Mouse (Mus musculus): ENCODE measurements around the gene Gm17190. TPM values are rescaled to one million over a fixed set of nuclear protein-coding genes. Genes with fewer than 3 reads are reported as not detected.
"Not testable (repeated sequence)": the region's sequence is repeated elsewhere in the genome, so short reads cannot be mapped to it uniquely, and the experiment has no call there.

The Gm17190 gene
- not detected in 2 replicates for polyA plus RNA-seq (2015; fragmentation: Nextera tagmentation; extraction: Ambion mirVana)

DNA sequence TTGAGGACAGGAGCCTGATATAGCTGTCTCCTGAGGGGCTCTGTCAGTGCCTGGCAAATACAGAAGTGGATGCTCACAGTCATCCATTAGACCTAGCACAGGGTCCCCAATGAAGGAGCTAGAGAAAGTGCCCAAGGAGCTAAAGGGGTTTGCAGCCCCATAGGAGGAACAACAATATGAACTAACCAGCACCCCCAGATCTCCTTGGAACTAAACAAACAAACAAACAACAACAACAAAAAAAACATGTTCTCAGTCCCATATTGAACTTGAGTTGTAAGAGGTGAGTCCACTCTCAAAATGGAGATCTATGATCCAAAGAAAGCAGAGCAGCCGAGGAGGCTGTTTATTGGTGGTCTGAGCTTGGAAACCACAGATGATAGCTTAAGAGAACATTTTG lies at the start of gene Gm17190:
TSS of gene Gm17190 (plus strand) at position 301 of the 400 bp plus-strand sequence.
- not testable (repeated sequence) for H3K4me3 ChIP-seq; H3K27ac ChIP-seq (replicated peaks); H3K36me3 ChIP-seq; H3K4me1 ChIP-seq; H3K9me3 ChIP-seq; H3K4me2 ChIP-seq; H3K27me3 ChIP-seq (replicated peaks); ATAC-seq (ENCODE audit: extremely low read depth, insufficient number of reproducible peaks, low FRiP score, low TSS enrichment); H3K9ac ChIP-seq
- 72% methylated on average over 1 of the region's 1 CpGs for WGBS

DNA sequence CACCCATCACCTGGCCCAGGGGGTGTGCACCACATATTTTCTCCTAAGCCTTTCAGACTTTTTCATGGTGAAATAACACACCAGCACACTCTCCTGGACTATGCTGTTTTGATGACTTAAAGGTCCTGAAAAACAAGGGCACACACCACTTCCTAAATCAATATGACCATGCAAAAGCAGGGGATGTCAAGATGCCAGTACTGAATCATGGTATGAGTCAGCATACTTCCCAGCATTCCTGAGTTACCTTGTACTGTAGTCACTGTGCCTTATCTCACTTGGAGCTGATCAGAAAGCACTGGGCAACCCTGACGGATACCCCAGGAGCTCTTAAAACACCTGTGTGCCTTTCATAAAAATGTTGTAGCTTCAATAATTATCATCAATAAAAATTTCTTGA lies 42.3 kb upstream of the Gm17190 start:
- no peaks in the 10 kb centered on the region for H3K9me3 ChIP-seq
- no peak overlapping the region for H3K4me2 ChIP-seq
- H3K9ac ChIP-seq = no peak overlapping the region
- no peak for ATAC-seq (ENCODE audit: extremely low read depth, insufficient number of reproducible peaks, low FRiP score, low TSS enrichment)
- WGBS = 41% methylated on average over 1 of the region's 1 CpGs
- no peaks in the 10 kb centered on the region for H3K36me3 ChIP-seq
- no peaks in the 10 kb centered on the region for H3K4me1 ChIP-seq
- no peak overlapping the region for H3K4me3 ChIP-seq
- no peak overlapping the region for H3K27ac ChIP-seq (replicated peaks)
- no peaks in the 10 kb centered on the region for H3K27me3 ChIP-seq (replicated peaks)

DNA sequence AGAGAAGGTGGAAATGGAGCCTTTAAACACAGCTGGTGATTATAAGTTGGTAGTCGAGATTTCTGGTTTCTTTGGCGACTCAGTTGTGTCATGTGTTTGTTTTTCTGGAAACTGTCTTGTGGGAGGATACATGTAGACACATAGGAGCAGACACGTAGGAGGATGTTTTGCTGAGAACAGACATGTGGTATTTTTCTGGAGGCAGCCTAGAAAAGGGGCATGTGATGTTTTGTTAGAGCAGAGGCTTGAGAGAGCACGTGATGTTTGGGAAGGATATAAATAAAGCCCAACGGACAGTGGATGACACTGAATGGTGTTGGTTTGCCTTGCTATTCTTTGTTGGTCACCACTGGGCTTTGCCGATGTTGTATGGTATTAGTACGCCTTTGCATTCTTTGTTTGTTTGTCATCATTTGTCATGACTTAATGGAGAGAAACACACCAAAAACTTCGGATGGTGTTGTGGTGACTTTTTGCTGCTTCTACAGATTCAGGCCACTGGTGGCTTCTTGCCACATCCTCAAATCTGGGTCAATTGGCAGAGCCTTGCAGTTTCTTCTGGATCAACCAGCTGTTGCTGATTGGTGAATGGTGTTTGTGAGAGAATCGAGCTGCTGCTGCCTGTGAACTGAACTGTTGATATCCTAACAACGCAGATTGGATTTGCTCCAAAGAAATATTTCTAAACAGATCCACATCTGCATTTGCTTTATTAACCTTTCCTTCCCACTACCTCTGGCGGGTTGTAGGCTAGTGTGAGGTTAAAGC lies 41.4 kb upstream of the Gm17190 start:
- H3K4me3 ChIP-seq = no peak overlapping the region
- no peaks in the 10 kb centered on the region for H3K27me3 ChIP-seq (replicated peaks)
- H3K4me2 ChIP-seq = no peak overlapping the region
- 67% methylated on average over 11 of the region's 11 CpGs for WGBS
- no peak overlapping the region for H3K27ac ChIP-seq (replicated peaks)
- H3K9ac ChIP-seq = no peak overlapping the region
- H3K9me3 ChIP-seq = no peaks in the 10 kb centered on the region
- H3K36me3 ChIP-seq = no peaks in the 10 kb centered on the region
- no peak for ATAC-seq (ENCODE audit: extremely low read depth, insufficient number of reproducible peaks, low FRiP score, low TSS enrichment)
- H3K4me1 ChIP-seq = no peaks in the 10 kb centered on the region

DNA sequence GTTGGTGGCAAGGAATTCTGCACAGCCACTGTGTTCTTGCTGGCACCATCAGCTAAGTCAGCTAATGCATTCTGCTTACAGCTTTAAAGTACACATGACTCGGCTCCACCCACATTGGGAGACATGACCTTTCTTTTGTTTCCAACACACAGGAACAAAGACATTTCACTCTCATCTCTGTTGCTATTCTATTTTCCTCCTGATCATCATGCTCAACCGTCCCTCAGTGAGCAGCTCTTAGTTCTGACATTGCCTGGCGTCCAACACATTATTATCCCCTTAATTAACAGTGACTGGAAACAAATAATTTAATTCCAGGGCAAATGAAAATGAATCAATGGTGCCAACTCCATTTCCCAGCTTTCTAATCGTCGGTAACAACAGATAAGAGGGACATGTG lies 36.5 kb upstream of the Gm17190 start:
- no peak overlapping the region for H3K27ac ChIP-seq (replicated peaks)
- H3K4me2 ChIP-seq = no peak overlapping the region
- ATAC-seq (ENCODE audit: extremely low read depth, insufficient number of reproducible peaks, low FRiP score, low TSS enrichment) = no peak
- WGBS = 60% methylated on average over 5 of the region's 5 CpGs
- H3K4me1 ChIP-seq = no peaks in the 10 kb centered on the region
- no peak overlapping the region for H3K9ac ChIP-seq
- H3K4me3 ChIP-seq = no peak overlapping the region
- H3K27me3 ChIP-seq (replicated peaks) = no peaks in the 10 kb centered on the region
- no peaks in the 10 kb centered on the region for H3K36me3 ChIP-seq
- no peaks in the 10 kb centered on the region for H3K9me3 ChIP-seq

DNA sequence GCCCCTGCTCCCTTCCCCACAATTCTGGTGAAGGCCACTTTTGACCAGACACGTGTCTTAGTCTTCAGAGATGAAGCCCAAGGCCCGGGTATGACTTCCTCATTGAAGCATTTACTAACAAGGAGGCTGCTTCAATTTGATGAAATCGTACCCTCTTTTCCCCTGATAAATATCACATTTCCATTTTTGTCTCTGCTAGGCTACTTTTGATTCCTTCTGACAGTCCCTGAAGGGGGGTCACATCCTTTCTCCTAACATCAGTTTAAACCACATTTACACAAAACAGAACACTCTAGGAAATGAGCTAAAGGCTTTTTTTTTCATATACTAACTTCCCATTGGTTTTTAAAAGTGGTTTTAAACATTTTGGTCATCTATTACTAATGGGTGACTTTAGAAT lies 29.1 kb upstream of the Gm17190 start:
- H3K9ac ChIP-seq = no peak overlapping the region
- H3K27me3 ChIP-seq (replicated peaks) = no peaks in the 10 kb centered on the region
- no peaks in the 10 kb centered on the region for H3K4me1 ChIP-seq
- no peak for ATAC-seq (ENCODE audit: extremely low read depth, insufficient number of reproducible peaks, low FRiP score, low TSS enrichment)
- no peak overlapping the region for H3K4me2 ChIP-seq
- H3K27ac ChIP-seq (replicated peaks) = no peak overlapping the region
- no peak overlapping the region for H3K4me3 ChIP-seq
- 74% methylated on average over 3 of the region's 3 CpGs for whole genome bisulfite sequencing
- no peaks in the 10 kb centered on the region for H3K9me3 ChIP-seq
- H3K36me3 ChIP-seq = no peaks in the 10 kb centered on the region

DNA sequence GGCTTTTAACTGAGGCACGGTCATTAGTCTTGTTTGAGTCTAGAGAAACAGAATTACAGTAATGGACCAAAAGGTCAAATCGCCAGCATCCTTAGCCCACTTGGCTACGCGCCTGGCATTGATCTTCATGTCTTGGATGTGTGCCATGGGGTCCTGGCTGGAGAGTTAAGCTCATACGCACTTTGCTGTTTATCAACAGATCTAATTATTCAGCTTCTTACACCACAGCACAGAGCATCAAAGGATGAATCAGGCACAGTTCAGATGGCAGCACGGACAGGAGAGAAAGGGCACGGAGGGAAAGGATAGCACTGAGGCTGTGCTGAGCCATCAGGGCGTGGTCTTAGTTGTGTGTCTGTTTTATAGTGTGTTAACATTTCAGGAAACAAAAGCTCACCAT lies 8.3 kb upstream of the Gm17190 start:
- no peaks in the 10 kb centered on the region for H3K9me3 ChIP-seq
- ATAC-seq (ENCODE audit: extremely low read depth, insufficient number of reproducible peaks, low FRiP score, low TSS enrichment) = no peak
- WGBS = 67% methylated on average over 8 of the region's 8 CpGs
- no peak overlapping the region for H3K4me2 ChIP-seq
- H3K4me3 ChIP-seq = no peak overlapping the region
- H3K27me3 ChIP-seq (replicated peaks) = no peaks in the 10 kb centered on the region
- no peak overlapping the region for H3K27ac ChIP-seq (replicated peaks)
- no peaks in the 10 kb centered on the region for H3K36me3 ChIP-seq
- no peak overlapping the region for H3K9ac ChIP-seq
- no peaks in the 10 kb centered on the region for H3K4me1 ChIP-seq

DNA sequence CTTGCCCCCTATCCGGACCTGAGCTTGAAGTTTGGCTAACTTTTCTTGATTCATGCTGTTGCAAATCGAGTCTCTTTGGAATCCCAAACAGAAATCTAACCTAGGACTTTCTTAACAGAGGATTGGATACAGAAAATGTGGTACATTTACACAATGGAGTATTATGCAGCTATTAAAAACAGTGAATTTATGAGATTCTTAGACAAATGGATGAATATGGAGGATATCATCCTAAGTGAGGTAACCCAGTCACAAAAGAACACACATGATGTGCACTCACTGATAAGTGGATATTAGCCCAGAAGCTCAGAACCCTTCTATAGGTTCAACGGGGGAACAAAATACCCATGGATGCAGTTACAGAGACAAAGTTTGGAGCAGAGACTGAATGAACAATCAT lies 578 bp upstream of the Gm17190 start, which contains the start of gene Gm20075:
TSS of gene Gm20075 (minus strand) at position 101 of the 400 bp plus-strand sequence.
- H3K9ac ChIP-seq; ATAC-seq (ENCODE audit: extremely low read depth, insufficient number of reproducible peaks, low FRiP score, low TSS enrichment); H3K27me3 ChIP-seq (replicated peaks); H3K4me2 ChIP-seq; H3K4me1 ChIP-seq; H3K9me3 ChIP-seq; H3K36me3 ChIP-seq; H3K4me3 ChIP-seq; H3K27ac ChIP-seq (replicated peaks): not testable (repeated sequence)
- WGBS = 67% methylated on average over 3 of the region's 3 CpGs

DNA sequence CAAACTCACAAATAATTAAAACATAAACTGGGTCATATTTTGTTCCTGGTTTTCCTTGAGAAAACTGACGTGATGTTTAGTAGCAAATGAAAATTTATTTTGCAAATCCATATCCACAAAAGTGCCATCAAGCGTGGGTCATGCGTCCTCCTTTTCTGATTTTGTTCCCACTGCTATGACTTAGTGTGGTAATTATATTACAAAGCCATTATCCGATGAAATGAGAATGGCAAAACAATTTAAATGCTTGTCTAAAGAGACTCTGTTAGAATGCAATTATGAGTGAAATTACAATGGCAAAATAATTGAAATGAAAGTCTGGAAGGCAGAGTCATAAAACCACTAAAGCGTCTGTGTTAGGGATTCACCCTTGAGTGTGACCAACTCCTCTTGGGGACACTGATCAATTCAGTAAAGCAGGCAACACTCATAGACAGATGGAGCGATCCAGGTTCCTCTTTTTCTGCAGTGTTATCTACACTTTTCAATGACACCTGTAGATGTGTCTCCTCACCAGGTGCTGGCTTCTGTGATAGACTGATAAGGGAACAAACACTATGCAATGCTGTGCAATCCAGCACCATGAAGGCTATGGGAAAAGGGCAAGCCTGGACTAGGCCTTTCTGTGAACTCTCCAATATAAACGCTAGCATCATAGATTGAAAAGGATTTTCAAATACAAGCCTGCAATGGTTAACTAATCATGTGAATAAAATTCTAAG lies 3.9 kb downstream of the Gm17190 start:
- ATAC-seq (ENCODE audit: extremely low read depth, insufficient number of reproducible peaks, low FRiP score, low TSS enrichment) = no peak
- H3K9me3 ChIP-seq = no peaks in the 10 kb centered on the region
- no peak overlapping the region for H3K4me3 ChIP-seq
- H3K27me3 ChIP-seq (replicated peaks) = no peaks in the 10 kb centered on the region
- no peaks in the 10 kb centered on the region for H3K36me3 ChIP-seq
- H3K27ac ChIP-seq (replicated peaks) = no peak overlapping the region
- no peak overlapping the region for H3K4me2 ChIP-seq
- H3K9ac ChIP-seq = no peak overlapping the region
- H3K4me1 ChIP-seq = no peaks in the 10 kb centered on the region
- WGBS = 77% methylated on average over 7 of the region's 7 CpGs

DNA sequence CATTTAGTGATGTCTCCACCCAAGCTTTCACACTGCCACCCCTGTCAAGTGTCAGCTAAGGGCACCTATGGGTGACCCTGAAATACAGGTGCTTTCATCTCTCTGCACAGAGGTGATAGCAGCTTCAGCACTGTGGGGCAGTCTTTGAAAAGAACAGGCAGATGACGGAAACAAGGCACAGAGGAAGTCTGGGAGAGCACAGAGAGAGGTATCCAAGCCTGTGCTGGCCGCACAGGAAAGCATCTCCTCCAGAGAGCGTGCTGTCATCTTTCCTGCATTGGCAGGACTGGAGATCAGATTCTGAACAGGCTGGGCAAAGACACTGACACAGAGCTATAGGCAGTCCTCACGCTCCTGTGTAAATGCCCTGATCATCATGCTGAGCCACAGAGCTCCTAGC lies 9.1 kb downstream of the Gm17190 start:
- 61% methylated on average over 4 of the region's 4 CpGs for WGBS
- Histone ChIP-seq H3K4me2 (no peak overlapping the region), H3K27me3 (replicated peaks) (no peaks in the 10 kb centered on the region), H3K4me1 (no peaks in the 10 kb centered on the region), H3K27ac (replicated peaks) (no peak overlapping the region), H3K9ac (no peak overlapping the region), H3K36me3 (no peaks in the 10 kb centered on the region), H3K9me3 (no peaks in the 10 kb centered on the region), H3K4me3 (no peak overlapping the region)
- no peak for ATAC-seq (ENCODE audit: extremely low read depth, insufficient number of reproducible peaks, low FRiP score, low TSS enrichment)

DNA sequence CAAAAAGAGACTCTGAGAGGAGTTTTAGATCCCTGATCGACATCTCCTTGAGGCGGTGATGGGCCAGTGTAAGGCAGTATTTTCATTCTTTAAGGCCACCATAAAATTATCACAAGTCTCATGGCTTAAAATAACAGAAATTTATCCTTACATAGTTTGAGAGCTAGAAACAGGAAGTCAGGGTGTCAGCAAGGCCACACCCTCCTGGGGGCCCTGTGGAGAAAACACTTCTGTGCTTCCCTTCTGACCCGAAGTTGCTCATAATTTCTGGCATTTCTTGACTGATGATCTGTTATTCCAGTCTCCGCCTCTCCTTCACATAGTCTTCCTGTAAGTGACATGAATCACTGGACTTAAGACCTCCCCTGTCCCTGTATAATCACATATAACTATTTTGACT lies 24.5 kb downstream of the Gm17190 start:
- WGBS = 75% methylated on average over 4 of the region's 4 CpGs
- no peak overlapping the region for H3K27ac ChIP-seq (replicated peaks)
- no peaks in the 10 kb centered on the region for H3K9me3 ChIP-seq
- no peak overlapping the region for H3K4me3 ChIP-seq
- no peak overlapping the region for H3K4me2 ChIP-seq
- ATAC-seq (ENCODE audit: extremely low read depth, insufficient number of reproducible peaks, low FRiP score, low TSS enrichment) = no peak
- no peaks in the 10 kb centered on the region for H3K27me3 ChIP-seq (replicated peaks)
- no peaks in the 10 kb centered on the region for H3K4me1 ChIP-seq
- no peaks in the 10 kb centered on the region for H3K36me3 ChIP-seq
- H3K9ac ChIP-seq = no peak overlapping the region

DNA sequence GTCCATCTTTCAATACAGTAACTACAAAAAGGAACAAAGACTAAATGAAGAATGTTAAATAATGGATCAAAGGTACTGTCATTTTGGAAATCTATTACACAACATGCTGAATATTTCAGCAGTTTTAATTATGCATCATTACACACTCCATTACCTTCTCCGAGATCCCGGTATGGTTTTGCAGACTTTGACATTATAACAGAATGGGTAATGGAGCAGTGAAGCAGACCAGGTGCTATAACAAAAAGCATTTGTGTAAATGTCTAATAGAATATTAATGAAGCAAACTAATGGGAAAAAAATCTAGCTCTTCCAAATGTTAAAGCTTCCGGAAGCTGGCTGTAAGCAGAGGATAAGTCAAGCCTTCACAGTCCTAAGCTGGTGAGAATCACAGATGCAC lies 28.9 kb downstream of the Gm17190 start:
- H3K9me3 ChIP-seq = no peaks in the 10 kb centered on the region
- ATAC-seq (ENCODE audit: extremely low read depth, insufficient number of reproducible peaks, low FRiP score, low TSS enrichment) = no peak
- H3K27me3 ChIP-seq (replicated peaks) = no peaks in the 10 kb centered on the region
- H3K4me2 ChIP-seq = no peak overlapping the region
- H3K9ac ChIP-seq = no peak overlapping the region
- no peaks in the 10 kb centered on the region for H3K4me1 ChIP-seq
- H3K4me3 ChIP-seq = no peak overlapping the region
- H3K36me3 ChIP-seq = no peaks in the 10 kb centered on the region
- no peak overlapping the region for H3K27ac ChIP-seq (replicated peaks)
- WGBS = 85% methylated on average over 3 of the region's 3 CpGs

DNA sequence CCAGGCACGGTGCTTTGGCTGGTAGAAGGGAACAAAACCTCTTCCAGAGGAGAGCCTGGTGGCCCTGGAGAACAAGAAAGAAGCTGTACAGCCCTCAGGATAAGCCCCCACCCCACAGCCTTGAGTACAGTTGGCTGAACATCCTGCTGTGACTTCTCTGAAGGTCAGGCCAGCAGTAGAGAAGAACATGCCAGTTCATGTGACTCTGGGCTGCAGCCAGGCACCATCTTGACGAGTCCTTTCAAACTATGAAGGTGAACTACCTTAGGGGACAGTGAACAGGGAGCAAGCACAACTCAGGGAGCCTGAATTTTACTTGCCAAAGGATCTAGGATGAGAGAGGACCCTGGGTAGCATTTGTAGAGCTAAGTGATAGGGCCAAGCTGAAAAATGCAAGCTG lies 30.9 kb downstream of the Gm17190 start:
- ATAC-seq (ENCODE audit: extremely low read depth, insufficient number of reproducible peaks, low FRiP score, low TSS enrichment) = no peak

More for the DNA sequence above, 30.9 kb downstream of the Gm17190 start:
- Histone ChIP-seq H3K9ac (no peak overlapping the region), H3K36me3 (no peaks in the 10 kb centered on the region), H3K4me3 (no peak overlapping the region), H3K4me1 (no peaks in the 10 kb centered on the region), H3K9me3 (no peaks in the 10 kb centered on the region), H3K27me3 (replicated peaks) (no peaks in the 10 kb centered on the region), H3K27ac (replicated peaks) (no peak overlapping the region), H3K4me2 (no peak overlapping the region)
- 66% methylated on average over 2 of the region's 2 CpGs for WGBS

Data from heart, embryonic 13.5 days (tissue).